Comparison of ENCODE assay signal across 12 mouse cellular contexts in genomic region chr4:142474626-142475025, GRCm38 (mm10).
A peak's percentile ranks its signal among the peaks of the same experiment; 100 is the strongest.
DNase-seq lines count a peak whose midpoint lies in the region; ATAC-seq lines count a peak whose summit lies in the region.
"Had no signal": no experiment of that assay in that cellular context is flagged by ENCODE, and none has a peak within 500 bp of the region (broad histone marks: within the 10 kb centered on the region; RNA-seq: fewer than 3 reads in every experiment).

No protein-coding gene starts in this region.

- no peaks in the 10 kb centered on the region for H3K36me3 ChIP-seq in hindbrain, embryonic 13.5 days
- H3K36me3 ChIP-seq in hindbrain, embryonic 10.5 days, result peaks cover 4% of the 10 kb centered on the region; the same call in 1 of the 2 replicates
- H3K36me3 ChIP-seq in embryonic facial prominence, embryonic 13.5 days, result no peaks in the 10 kb centered on the region
- no peaks in the 10 kb centered on the region for H3K36me3 ChIP-seq in forebrain, embryonic 16.5 days (ENCODE audit: control insufficient read depth, insufficient read depth)
- no peaks in the 10 kb centered on the region for H3K36me3 ChIP-seq in midbrain, embryonic 16.5 days (ENCODE audit: control insufficient read depth, insufficient read depth, low read length)

- H3K9ac ChIP-seq in hindbrain, embryonic 13.5 days, result no peak overlapping the region
- no peak overlapping the region for H3K9ac ChIP-seq in embryonic facial prominence, embryonic 13.5 days
- 0 out of 2 replicates have a peak overlapping the region, but pooled peaks have one; percentile 32 for H3K9ac ChIP-seq in forebrain, embryonic 16.5 days (replicated peaks; ENCODE audit: low read depth, low read length)
- H3K9ac ChIP-seq in midbrain, embryonic 16.5 days (ENCODE audit: low read depth, low read length), result no peak overlapping the region
- H3K9ac ChIP-seq: liver, postnatal 0 days had no signal

- no peak for ATAC-seq in hindbrain, embryonic 13.5 days (ENCODE audit: low FRiP score)
- no peak for ATAC-seq in embryonic facial prominence, embryonic 13.5 days (ENCODE audit: insufficient number of reproducible peaks, insufficient read depth, low FRiP score, low TSS enrichment, low read depth)
- ATAC-seq in forebrain, embryonic 16.5 days, result no peak
- ATAC-seq in midbrain, embryonic 16.5 days, result no peak
- ATAC-seq: liver, postnatal 0 days had no signal

- DNase-seq in hindbrain, embryonic 10.5 days (ENCODE audit: low spot score), result no peak
- DNase-seq in embryo, embryonic 10 days (ENCODE audit: low spot score), result no peak
- DNase-seq in gastrocnemius, adult 18-20 months (ENCODE audit: low spot score), result no peak
- DNase-seq: gastrocnemius, postnatal 25 days; liver; liver, postnatal 0 days; thymus, postnatal 14 days had no signal

- no peaks in the 10 kb centered on the region for H3K9me3 ChIP-seq in hindbrain, embryonic 13.5 days
- no peaks in the 10 kb centered on the region for H3K9me3 ChIP-seq in hindbrain, embryonic 10.5 days
- H3K9me3 ChIP-seq in embryonic facial prominence, embryonic 13.5 days, result no peaks in the 10 kb centered on the region
- H3K9me3 ChIP-seq in forebrain, embryonic 16.5 days (ENCODE audit: control insufficient read depth, low read length), result 0 out of 2 replicates have a peak, but pooled peaks cover 3% of the 10 kb centered on the region
- H3K9me3 ChIP-seq in midbrain, embryonic 16.5 days (replicated peaks; ENCODE audit: control insufficient read depth, low read length, poor library complexity, severe bottlenecking), result no peaks in the 10 kb centered on the region

- peak overlapping the region; percentile 63 for H3K4me2 ChIP-seq in hindbrain, embryonic 13.5 days
- peak overlapping the region; percentile 48 for H3K4me2 ChIP-seq in embryonic facial prominence, embryonic 13.5 days
- peak overlapping the region; percentile 51 for H3K4me2 ChIP-seq in forebrain, embryonic 16.5 days (ENCODE audit: low read length)
- H3K4me2 ChIP-seq in midbrain, embryonic 16.5 days (ENCODE audit: low read length), result peak overlapping the region; percentile 76

- 84% methylated on average over 7 of the region's 7 CpGs for WGBS in hindbrain, embryonic 13.5 days
- WGBS in hindbrain, embryonic 10.5 days, result 91% methylated on average over 7 of the region's 7 CpGs
- WGBS in embryonic facial prominence, embryonic 13.5 days, result 66% methylated on average over 7 of the region's 7 CpGs
- WGBS in forebrain, embryonic 16.5 days, result 46% methylated on average over 7 of the region's 7 CpGs
- 81% methylated on average over 7 of the region's 7 CpGs for WGBS in midbrain, embryonic 16.5 days

- no peak overlapping the region for H3K27ac ChIP-seq in hindbrain, embryonic 13.5 days
- no peak overlapping the region for H3K27ac ChIP-seq in hindbrain, embryonic 10.5 days
- H3K27ac ChIP-seq in embryonic facial prominence, embryonic 13.5 days, result no peak overlapping the region
- H3K27ac ChIP-seq in forebrain, embryonic 16.5 days (ENCODE audit: low read length), result no peak overlapping the region; the same call in 1 of the 2 replicates
- H3K27ac ChIP-seq in midbrain, embryonic 16.5 days (ENCODE audit: low read length), result no peak overlapping the region
- H3K27ac ChIP-seq: stomach, postnatal 0 days had no signal

- H3K27me3 ChIP-seq in hindbrain, embryonic 13.5 days, result 0 out of 2 replicates have a peak, but pooled peaks cover 6% of the 10 kb centered on the region
- peaks cover 10% of the 10 kb centered on the region; the same call in 1 of the 2 replicates for H3K27me3 ChIP-seq in hindbrain, embryonic 10.5 days (ENCODE audit: insufficient read depth, poor library complexity, severe bottlenecking)
- no peaks in the 10 kb centered on the region for H3K27me3 ChIP-seq in embryonic facial prominence, embryonic 13.5 days
- no peaks in the 10 kb centered on the region for H3K27me3 ChIP-seq in forebrain, embryonic 16.5 days (replicated peaks; ENCODE audit: control insufficient read depth, insufficient read depth, low read length)
- no peaks in the 10 kb centered on the region for H3K27me3 ChIP-seq in midbrain, embryonic 16.5 days (ENCODE audit: control insufficient read depth, insufficient read depth, low read depth, low read length)

- peaks cover 32% of the 10 kb centered on the region for H3K4me1 ChIP-seq in hindbrain, embryonic 13.5 days (replicated peaks)
- H3K4me1 ChIP-seq in hindbrain, embryonic 10.5 days (replicated peaks), result peaks cover 15% of the 10 kb centered on the region
- peaks cover 32% of the 10 kb centered on the region for H3K4me1 ChIP-seq in embryonic facial prominence, embryonic 13.5 days
- H3K4me1 ChIP-seq in forebrain, embryonic 16.5 days (replicated peaks; ENCODE audit: control insufficient read depth, insufficient read depth, low read length), result peaks cover 35% of the 10 kb centered on the region
- H3K4me1 ChIP-seq in midbrain, embryonic 16.5 days (ENCODE audit: control insufficient read depth, insufficient read depth, low read length), result peaks cover 31% of the 10 kb centered on the region

- peak overlapping the region; percentile 35 for H3K4me3 ChIP-seq in hindbrain, embryonic 13.5 days
- no peak overlapping the region for H3K4me3 ChIP-seq in hindbrain, embryonic 10.5 days
- H3K4me3 ChIP-seq in embryonic facial prominence, embryonic 13.5 days, result no peak overlapping the region
- H3K4me3 ChIP-seq in forebrain, embryonic 16.5 days (replicated peaks; ENCODE audit: low read length), result peak overlapping the region; percentile 34
- H3K4me3 ChIP-seq in midbrain, embryonic 16.5 days (ENCODE audit: low read depth, low read length), result 0 out of 2 replicates have a peak overlapping the region, but pooled peaks have one; percentile 1

Comparison
In these comparisons a context has a peak if more than half of its experiments do, and no peak if none do; other contexts are left out.
1. H3K4me3 ChIP-seq: peak in hindbrain, embryonic 13.5 days (single experiment), forebrain, embryonic 16.5 days (single experiment) and midbrain, embryonic 16.5 days (single experiment); none in hindbrain, embryonic 10.5 days (single experiment) and embryonic facial prominence, embryonic 13.5 days (single experiment).
2. Peak in every context shown above with its lines, with median percentiles within 50 percentile points of each other: H3K4me2 ChIP-seq.